Mouse (Mus musculus) hindbrain, embryonic 11.5 days (tissue): ENCODE results near the gene Mrps18b. TPM values are rescaled to one million over a fixed set of nuclear protein-coding genes. Genes with fewer than 3 reads are reported as not detected.
"Not testable (repeated sequence)": the region's sequence is repeated elsewhere in the genome, so short reads cannot be mapped to it uniquely, and the experiment has no call there.

Source experiments
- ATAC-seq: fragments of 200-750 bp; cut with Nextera tagmentation; 2 replicates; pipeline ENCODE4 v1.8.0; 2017; ENCODE audit warnings: mild to moderate bottlenecking, moderate TSS enrichment, moderate library complexity; ENCODE audit not compliant: low FRiP score
- DNase-seq: peaks from one replicate; pipeline ENCODE4 v3.0.0-alpha.2; 2015; ENCODE audit warnings: low spot score
- H3K27ac ChIP-seq: fragments of 300-500 bp; sonication (generic); 2 replicates; pipeline ENCODE4 v1.5.1; 2014; ENCODE audit warnings: mild to moderate bottlenecking, low read depth, low read length
- H3K27me3 ChIP-seq: fragments of 300-500 bp; sonication (generic); 2 replicates; pipeline ENCODE4 v1.6.1; 2014; ENCODE audit warnings: mild to moderate bottlenecking, low read length, moderate library complexity, mixed read lengths; ENCODE audit not compliant: control insufficient read depth, insufficient read depth
- H3K36me3 ChIP-seq: fragments of 300-500 bp; sonication (generic); 2 replicates; pipeline ENCODE4 v1.6.1; 2014; ENCODE audit warnings: mild to moderate bottlenecking, low read length, moderate library complexity, mixed read lengths; ENCODE audit not compliant: control insufficient read depth, insufficient read depth
- H3K4me1 ChIP-seq: fragments of 300-500 bp; sonication (generic); replicated peaks from 2 replicates; pipeline ENCODE4 v1.6.1; 2014; ENCODE audit warnings: low read length, mixed read lengths; ENCODE audit not compliant: control insufficient read depth, insufficient read depth
- H3K4me2 ChIP-seq: fragments of 300-500 bp; sonication (generic); replicated peaks from 2 replicates; pipeline ENCODE4 v1.6.1; 2014; ENCODE audit warnings: mild to moderate bottlenecking, low read depth, low read length
- H3K4me3 ChIP-seq: fragments of 300-500 bp; sonication (generic); 2 replicates; pipeline ENCODE4 v1.5.1; 2014; ENCODE audit warnings: low read depth, low read length
- H3K9ac ChIP-seq: fragments of 300-500 bp; sonication (generic); 2 replicates; pipeline ENCODE4 v1.6.1; 2014; ENCODE audit warnings: low read depth, low read length
- H3K9me3 ChIP-seq: fragments of 300-500 bp; sonication (generic); 2 replicates; pipeline ENCODE4 v1.6.1; 2016; ENCODE audit warnings: low read length; ENCODE audit not compliant: control insufficient read depth
- WGBS: fragments of 180-500 bp; shearing (Covaris S2); extraction: QIAGEN DNeasy Blood & Tissue Kit; methylation state at CpG from one replicate; pipeline ENCODE4 v1.1.7; 2014; 5-methylcytosine and 5-hydroxymethylcytosine counted together
- polyA plus RNA-seq: library from polyadenylated mRNA; unstranded; fragments of >200 nt; fragmentation: Nextera tagmentation; extraction: Ambion mirVana; gene quantifications from 2 replicates; pipeline ENCODE4 v1.2.1, GENCODE M21; 2014

The Mrps18b gene
- 67.4 and 68.4 TPM in 2 replicates for polyA plus RNA-seq

- H3K4me1 ChIP-seq = peaks cover 4% of the 10 kb centered on the region
- DNase-seq = peak; percentile 98
- peak within 1 kb of the TSS; percentile 92 for H3K4me2 ChIP-seq
- peak within 1 kb of the TSS; percentile 94 for H3K27ac ChIP-seq
- peak within 1 kb of the TSS; percentile 67 for H3K4me3 ChIP-seq
- WGBS = under 1% methylated on average over 78 of the region's 83 CpGs
- peak; percentile 93 for ATAC-seq
- H3K27me3 ChIP-seq = no peaks in the 10 kb centered on the region
- peak within 1 kb of the TSS; percentile 91 for H3K9ac ChIP-seq
- no peaks in the 10 kb centered on the region for H3K36me3 ChIP-seq
- H3K9me3 ChIP-seq = no peaks in the 10 kb centered on the region
These were observed at the start of gene Mrps18b, which contains the start of gene Ppp1r10 for GRCm38 (mm10) chr17:35916297-35917142. Mrps18b (minus strand) TSS chr17:35916389. Ppp1r10 (plus strand) TSS chr17:35916434.

- Histone ChIP-seq H3K9ac (no peak overlapping the region), H3K4me3 (no peak overlapping the region), H3K27me3 (no peaks in the 10 kb centered on the region), H3K4me2 (no peak overlapping the region), H3K4me1 (no peaks in the 10 kb centered on the region), H3K36me3 (peaks cover 29% of the 10 kb centered on the region), H3K9me3 (no peaks in the 10 kb centered on the region), H3K27ac (no peak overlapping the region)
- ATAC-seq = no peak
- 89% methylated on average over 10 of the region's 10 CpGs for WGBS
- no peak for DNase-seq
These were observed 47.1 kb upstream of the Mrps18b start for GRCm38 (mm10) chr17:35963279-35963678.

- DNase-seq (no peak), ATAC-seq (no peak)
- WGBS = 95% methylated on average over 15 of the region's 15 CpGs
- peaks cover 44% of the 10 kb centered on the region for H3K36me3 ChIP-seq
- no peak overlapping the region for H3K4me2 ChIP-seq
- H3K4me3 ChIP-seq = no peak overlapping the region
- no peaks in the 10 kb centered on the region for H3K4me1 ChIP-seq
- H3K27ac ChIP-seq = no peak overlapping the region
- no peaks in the 10 kb centered on the region for H3K27me3 ChIP-seq
- no peak overlapping the region for H3K9ac ChIP-seq
- no peaks in the 10 kb centered on the region for H3K9me3 ChIP-seq
These were observed 42.5 kb upstream of the Mrps18b start for GRCm38 (mm10) chr17:35958533-35959223.

GRCm38 (mm10) chr17:35954665-35955064, 38.5 kb upstream of the Mrps18b start:
- no peak overlapping the region for H3K4me3 ChIP-seq
- WGBS = 76% methylated on average over 8 of the region's 8 CpGs
- no peaks in the 10 kb centered on the region for H3K9me3 ChIP-seq
- H3K9ac ChIP-seq = no peak overlapping the region
- no peaks in the 10 kb centered on the region for H3K27me3 ChIP-seq
- H3K4me2 ChIP-seq = no peak overlapping the region
- peaks cover 24% of the 10 kb centered on the region for H3K36me3 ChIP-seq
- DNase-seq = no peak
- no peaks in the 10 kb centered on the region for H3K4me1 ChIP-seq
- H3K27ac ChIP-seq = no peak overlapping the region
- no peak for ATAC-seq

GRCm38 (mm10) chr17:35952559-35952958, 36.4 kb upstream of the Mrps18b start:
- not testable (repeated sequence) for ATAC-seq, H3K4me3 ChIP-seq, H3K9ac ChIP-seq, H3K4me2 ChIP-seq, H3K9me3 ChIP-seq, H3K4me1 ChIP-seq, H3K27ac ChIP-seq, DNase-seq, H3K27me3 ChIP-seq, H3K36me3 ChIP-seq
- 83% methylated on average over 2 of the region's 3 CpGs for WGBS

GRCm38 (mm10) chr17:35950946-35951345, 34.8 kb upstream of the Mrps18b start:
- DNase-seq, H3K9ac ChIP-seq, H3K9me3 ChIP-seq, ATAC-seq, H3K4me1 ChIP-seq, H3K27ac ChIP-seq, H3K36me3 ChIP-seq, H3K4me2 ChIP-seq, H3K4me3 ChIP-seq, H3K27me3 ChIP-seq: not testable (repeated sequence)

GRCm38 (mm10) chr17:35939941-35940340, 23.8 kb upstream of the Mrps18b start:
- Histone ChIP-seq H3K36me3 (no peaks in the 10 kb centered on the region), H3K27me3 (no peaks in the 10 kb centered on the region), H3K27ac (no peak overlapping the region), H3K9me3 (no peaks in the 10 kb centered on the region), H3K4me1 (no peaks in the 10 kb centered on the region), H3K4me2 (no peak overlapping the region), H3K4me3 (no peak overlapping the region), H3K9ac (no peak overlapping the region)
- 56% methylated on average over 1 of the region's 1 CpGs for WGBS
- ATAC-seq (no peak), DNase-seq (no peak)

GRCm38 (mm10) chr17:35939108-35939507, 22.9 kb upstream of the Mrps18b start:
- H3K27ac ChIP-seq = no peak overlapping the region
- ATAC-seq (no peak), DNase-seq (no peak)
- no peak overlapping the region for H3K4me2 ChIP-seq
- H3K9ac ChIP-seq = no peak overlapping the region
- WGBS = 50% methylated on average over 2 of the region's 2 CpGs
- H3K4me3 ChIP-seq = no peak overlapping the region
- H3K9me3 ChIP-seq = no peaks in the 10 kb centered on the region
- no peaks in the 10 kb centered on the region for H3K4me1 ChIP-seq
- no peaks in the 10 kb centered on the region for H3K27me3 ChIP-seq
- no peaks in the 10 kb centered on the region for H3K36me3 ChIP-seq
